Mouse (Mus musculus) T-helper 17 cell (primary cell): Measurements from ENCODE around the gene Dvl3.

ENCODE experiments used
- in situ Hi-C, 2 experiments: fragments of 300-600 bp; cut with MboI, MseI; formaldehyde crosslinking; loops; 1 replicate in 1 of 2; 2 replicates in 1 of 2; pipeline ENCODE4 v1.15.1; 2025; ENCODE audit warnings: high pct_unique_total_duplicates in 2 of 2

Dvl3 gene

DNA sequence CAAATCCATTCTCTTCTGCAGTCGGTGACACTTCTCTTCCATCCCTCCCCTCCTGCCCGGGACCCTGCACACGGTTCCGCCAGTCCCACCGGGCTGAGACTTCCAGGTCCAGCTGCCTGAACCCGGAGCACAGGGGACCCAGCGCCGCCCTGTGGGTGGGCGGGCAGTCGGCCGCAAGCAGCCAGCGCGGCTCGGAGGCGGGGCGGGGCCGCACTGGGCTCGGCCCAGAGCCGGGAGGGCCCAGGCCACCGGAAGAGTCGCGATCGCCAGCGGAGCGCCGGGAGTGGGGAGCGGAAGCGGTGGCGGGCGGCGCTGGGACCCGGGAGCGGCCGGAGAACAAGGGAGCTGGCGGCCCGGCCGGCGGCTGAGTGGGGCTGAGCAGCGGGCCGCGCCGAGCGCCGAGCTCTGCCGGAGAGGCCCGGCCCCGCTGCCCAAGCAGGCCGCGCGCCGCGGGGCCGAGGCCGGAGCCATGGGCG is at the start of gene Dvl3:
TSS of gene Dvl3 (plus strand) at position 257 of the 476 bp plus-strand sequence.
- in situ Hi-C loops, result no loop called here

DNA sequence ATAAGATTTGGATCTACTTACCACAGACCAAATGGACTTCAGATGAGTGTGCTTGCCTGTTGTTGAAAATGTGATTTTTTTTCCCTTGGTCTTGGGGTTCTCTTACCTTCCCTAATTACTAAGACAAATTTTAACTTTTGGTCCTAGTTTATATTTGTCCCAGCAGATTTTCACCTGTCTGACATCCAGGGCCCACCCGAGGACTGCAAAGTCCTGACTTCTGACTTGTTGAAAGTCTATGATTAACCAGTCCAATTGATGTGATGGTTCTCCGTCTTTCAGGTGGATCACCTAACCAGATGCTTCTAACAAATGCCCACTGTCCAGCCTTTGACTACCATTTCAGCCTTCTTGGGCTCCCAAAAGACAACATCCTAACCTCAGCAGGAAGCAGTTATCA is 45.8 kb upstream of the Dvl3 start:
- in situ Hi-C loops, result loop anchor here in 1 of 2 experiments (10.0 to 25.0 kb wide), 2 partner anchors 156 to 509 kb away; no protein-coding TSS in a partner anchor

DNA sequence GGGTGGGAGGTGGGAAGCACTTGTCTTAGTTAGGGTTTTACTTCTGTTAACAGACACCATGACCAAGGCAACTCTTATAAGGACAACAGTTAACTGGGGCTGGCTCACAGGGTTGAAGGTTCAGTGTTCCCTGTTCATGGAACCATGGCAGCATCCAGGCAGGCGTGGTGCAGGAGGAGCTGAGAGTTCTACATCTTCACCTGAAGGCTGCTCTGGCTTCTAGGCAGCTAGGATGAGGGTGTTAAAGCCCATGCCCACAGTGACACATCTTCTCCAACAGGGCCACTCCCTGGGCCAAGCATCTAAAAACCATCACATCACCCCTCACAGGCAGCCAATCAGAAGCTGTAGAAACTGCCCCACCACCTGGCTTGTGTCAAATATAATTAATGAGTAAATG is 45.1 kb upstream of the Dvl3 start:
- in situ Hi-C loops, result loop anchor here in 1 of 2 experiments (10.0 to 25.0 kb wide), 2 partner anchors 157 to 509 kb away; no protein-coding TSS in a partner anchor

- in situ Hi-C loops, result loop anchor here in 1 of 2 experiments (10.0 to 25.0 kb wide), 2 partner anchors 159 to 511 kb away; no protein-coding TSS in a partner anchor
Observed at GRCm38 (mm10) chr16:20473748-20474147, 43.0 kb upstream of the Dvl3 start.

DNA sequence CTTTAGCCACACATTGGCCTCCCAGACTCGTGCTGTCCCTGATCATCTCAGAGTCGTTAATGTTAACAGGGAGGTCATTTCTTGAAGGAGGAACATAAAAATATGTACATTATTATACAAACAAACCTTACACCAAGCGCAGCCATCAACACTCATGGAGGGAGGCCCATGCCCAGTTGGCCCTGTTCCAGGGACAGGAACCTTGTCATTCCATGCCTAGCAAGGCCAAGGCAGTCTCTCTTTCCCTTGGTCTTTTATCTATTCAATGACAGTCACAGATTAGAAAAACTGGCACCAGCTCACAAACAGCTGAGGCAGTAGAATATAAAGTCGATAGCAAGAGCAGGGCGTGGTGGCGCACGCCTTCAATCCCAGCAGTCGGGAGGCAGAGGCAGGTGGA is 42.6 kb upstream of the Dvl3 start:
- in situ Hi-C loops, result loop anchor here in 1 of 2 experiments (10.0 to 25.0 kb wide), 2 partner anchors 159 to 512 kb away; no protein-coding TSS in a partner anchor

- in situ Hi-C loops, result loop anchor here in 1 of 2 experiments (10.0 to 25.0 kb wide), 2 partner anchors 160 to 512 kb away; no protein-coding TSS in a partner anchor
Observed at GRCm38 (mm10) chr16:20474786-20475185, 42.0 kb upstream of the Dvl3 start.

DNA sequence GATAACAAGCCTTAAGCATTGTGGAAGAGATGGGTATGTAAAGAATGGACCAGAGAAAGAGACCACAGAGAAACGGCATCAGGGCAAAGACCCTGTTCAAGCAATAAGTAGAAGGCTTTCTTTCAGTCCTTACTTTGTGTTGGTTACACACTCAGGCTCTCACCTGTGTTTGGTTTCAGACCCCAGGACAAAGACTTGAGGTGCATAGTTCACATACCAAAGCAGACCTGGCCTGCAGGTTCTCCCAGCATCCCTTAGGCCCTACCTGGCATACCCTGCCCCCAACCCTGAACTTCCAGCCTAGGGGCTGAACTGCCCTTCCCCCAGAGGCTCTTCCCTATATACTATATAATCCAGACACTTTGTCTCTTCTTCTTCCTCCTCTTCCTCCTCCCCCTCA is 41.4 kb upstream of the Dvl3 start:
- in situ Hi-C loops, result loop anchor here in 1 of 2 experiments (10.0 kb wide), 1 partner anchor 161 kb away; no protein-coding TSS in a partner anchor

DNA sequence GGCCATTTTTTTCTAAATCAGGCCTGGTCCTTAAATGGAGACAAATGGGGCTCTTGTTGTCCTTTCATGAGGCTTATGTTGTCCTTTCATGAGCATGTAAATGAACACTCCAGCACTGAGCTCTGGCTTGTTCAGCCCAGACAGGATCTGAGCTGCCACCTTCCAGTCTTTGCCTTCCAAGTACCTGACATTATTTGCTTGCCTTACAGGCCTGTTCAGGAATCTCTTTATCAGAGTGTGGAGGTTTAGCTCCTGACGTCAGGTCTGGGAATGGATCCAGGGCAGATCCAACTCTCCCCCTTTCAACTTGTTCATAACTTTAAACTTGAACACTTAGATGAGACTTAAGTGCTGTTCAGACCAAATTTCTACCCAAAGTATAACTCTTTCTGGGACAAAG is 39.9 kb upstream of the Dvl3 start:
- in situ Hi-C loops, result loop anchor here in 1 of 2 experiments (10.0 kb wide), 1 partner anchor 162 kb away; no protein-coding TSS in a partner anchor

- in situ Hi-C loops, result loop anchor here in 1 of 2 experiments (10.0 kb wide), 1 partner anchor 162 kb away; no protein-coding TSS in a partner anchor
Observed at GRCm38 (mm10) chr16:20477270-20477669, 39.5 kb upstream of the Dvl3 start.

DNA sequence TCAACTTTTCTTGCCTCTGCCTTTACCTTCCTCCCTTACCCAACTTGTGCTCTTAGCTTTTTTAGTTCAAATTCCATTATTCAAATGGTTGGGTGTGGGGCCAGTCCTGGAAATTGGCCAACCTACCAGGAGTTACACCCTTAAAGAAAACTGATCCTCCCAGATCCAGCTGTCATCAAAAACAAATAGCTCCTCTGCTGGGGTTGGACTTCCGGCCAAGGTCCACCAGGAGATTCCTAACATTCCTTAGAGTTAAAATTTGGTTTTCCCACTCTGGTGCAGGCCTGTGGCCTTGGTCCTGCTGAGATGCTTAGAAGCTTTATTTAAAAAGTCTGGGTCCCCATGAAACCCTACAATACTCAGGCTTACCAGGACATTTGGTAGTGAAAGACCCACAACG is 38.3 kb upstream of the Dvl3 start:
- in situ Hi-C loops, result loop anchor here in 1 of 2 experiments (10.0 kb wide), 1 partner anchor 164 kb away; no protein-coding TSS in a partner anchor

GRCm38 (mm10) chr16:20479026-20479760 is 37.6 kb upstream of the Dvl3 start:
- in situ Hi-C loops, result loop anchor here in 1 of 2 experiments (10.0 kb wide), 1 partner anchor 164 kb away; no protein-coding TSS in a partner anchor

DNA sequence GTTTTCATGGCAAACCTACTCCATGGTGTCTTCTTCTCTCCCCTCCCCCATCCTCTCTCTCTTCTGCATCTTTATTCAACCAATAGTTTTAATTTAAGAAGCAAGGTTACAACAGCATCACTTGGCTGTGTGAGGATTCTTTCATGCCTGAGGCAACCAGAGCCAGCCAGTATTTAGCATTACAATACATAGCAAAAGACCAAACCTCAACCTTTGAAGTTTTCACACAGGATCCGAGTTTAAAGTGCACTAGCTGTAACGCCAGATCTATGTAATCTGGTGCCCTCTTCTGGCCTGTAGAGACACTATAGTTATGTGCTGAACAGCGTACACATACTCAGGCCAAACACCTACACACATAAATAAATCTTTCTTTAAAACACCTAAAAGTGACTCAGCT is 36.7 kb upstream of the Dvl3 start:
- in situ Hi-C loops, result loop anchor here in 1 of 2 experiments (10.0 kb wide), 1 partner anchor 255 kb away; no protein-coding TSS in a partner anchor

DNA sequence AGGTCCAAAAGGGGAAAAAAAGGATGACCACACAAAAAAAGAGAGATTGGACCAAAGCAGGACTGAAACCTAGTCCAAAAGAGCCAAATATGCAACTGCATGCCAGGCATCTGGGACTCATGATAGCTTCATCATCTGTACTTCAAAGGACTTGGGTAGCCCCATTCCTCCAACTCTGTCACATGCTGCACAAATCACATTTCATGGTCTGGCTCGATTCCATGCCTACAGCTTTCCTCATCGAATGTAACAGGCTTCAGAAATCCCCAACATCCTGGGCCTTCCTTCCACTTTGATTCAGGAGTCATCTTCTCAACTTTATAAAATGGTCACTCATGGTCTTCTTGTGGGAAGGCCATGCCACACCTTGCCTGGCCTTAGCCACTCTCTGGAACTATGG is 35.0 kb upstream of the Dvl3 start:
- in situ Hi-C loops, result loop anchor here in 1 of 2 experiments (10.0 kb wide), 1 partner anchor 257 kb away; no protein-coding TSS in a partner anchor

DNA sequence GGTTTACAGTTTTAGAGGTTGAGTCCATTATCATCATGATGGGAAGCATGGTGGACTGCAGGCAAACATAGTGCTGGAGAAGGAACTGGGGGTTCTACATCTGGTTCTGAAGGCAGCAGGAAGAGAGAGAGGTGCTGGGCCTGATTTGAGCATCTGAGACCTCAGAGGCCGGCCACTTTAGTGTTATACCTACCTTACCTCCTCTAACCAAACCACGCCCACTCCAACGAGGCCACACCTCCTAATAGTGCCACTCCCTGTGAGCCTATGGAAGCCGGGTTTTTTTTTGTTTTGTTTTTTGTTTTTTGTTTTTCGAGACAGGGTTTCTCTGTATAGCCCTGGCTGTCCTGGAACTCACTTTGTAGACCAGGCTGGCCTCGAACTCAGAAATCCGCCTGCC is 33.1 kb upstream of the Dvl3 start:
- in situ Hi-C loops, result loop anchor here in 1 of 2 experiments (10.0 kb wide), 1 partner anchor 259 kb away; no protein-coding TSS in a partner anchor

- in situ Hi-C loops, result loop anchor here in 1 of 2 experiments (10.0 kb wide), 1 partner anchor 260 kb away; no protein-coding TSS in a partner anchor
Observed at GRCm38 (mm10) chr16:20485061-20485460, 31.7 kb upstream of the Dvl3 start.

DNA sequence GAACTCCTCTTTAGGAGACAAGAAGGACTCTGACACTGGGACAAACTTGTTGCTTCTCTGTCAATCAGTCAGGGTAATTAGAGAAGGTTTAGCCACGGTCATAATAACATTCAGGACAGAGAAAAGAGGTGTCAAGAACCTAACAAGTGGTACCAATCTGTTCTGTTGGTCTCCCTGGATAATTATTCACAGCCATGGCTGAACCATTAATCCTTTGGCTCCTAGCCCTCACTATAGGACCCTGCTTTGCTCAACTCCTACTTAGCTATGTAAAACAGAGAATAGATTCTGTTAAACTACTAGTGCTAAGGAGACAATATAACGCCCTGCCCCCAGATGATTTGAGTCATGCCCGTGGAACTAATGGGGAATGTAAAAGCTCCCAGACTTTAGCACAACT is 30.7 kb upstream of the Dvl3 start:
- in situ Hi-C loops, result loop anchor here in 1 of 2 experiments (10.0 kb wide), 1 partner anchor 261 kb away; no protein-coding TSS in a partner anchor

DNA sequence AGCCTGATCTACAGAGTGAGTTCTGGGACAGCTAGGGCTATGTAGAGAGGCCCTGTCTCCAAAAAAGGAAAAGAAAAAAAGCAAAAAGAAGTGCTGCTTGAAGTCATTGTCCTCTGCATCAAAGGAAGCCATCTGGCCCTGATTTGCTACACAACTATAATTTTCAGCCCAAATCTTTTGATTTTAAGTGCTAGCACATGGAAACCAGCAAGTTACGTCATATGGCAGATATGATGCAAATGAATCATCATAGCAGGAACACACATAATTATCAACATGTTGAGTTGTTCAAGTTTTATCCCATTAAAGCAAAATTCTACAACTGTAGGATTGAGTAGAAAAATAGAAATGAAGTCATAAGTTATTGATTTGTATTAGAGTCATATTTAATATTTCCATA is 28.6 kb upstream of the Dvl3 start:
- in situ Hi-C loops, result loop anchor here in 1 of 2 experiments (10.0 kb wide), 1 partner anchor 263 kb away; no protein-coding TSS in a partner anchor

DNA sequence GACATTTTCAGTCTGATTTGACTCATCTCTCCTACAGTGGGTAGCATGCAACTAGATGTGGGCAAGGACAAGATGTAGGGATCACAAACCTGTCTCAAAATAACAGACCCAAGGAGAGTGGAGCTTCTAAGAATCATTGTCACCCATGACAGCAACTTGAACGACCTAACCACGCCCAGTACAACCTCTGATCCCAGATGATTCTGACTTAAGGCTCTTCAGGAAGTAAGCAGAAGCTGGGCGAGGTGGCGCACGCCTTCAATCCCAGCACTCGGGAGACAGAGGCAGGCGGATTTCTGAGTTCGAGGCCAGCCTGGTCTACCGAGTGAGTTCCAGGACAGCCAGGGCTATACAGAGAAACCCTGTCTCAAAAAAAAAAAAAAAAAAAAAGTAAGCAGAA is 28.0 kb upstream of the Dvl3 start:
- in situ Hi-C loops, result loop anchor here in 1 of 2 experiments (10.0 kb wide), 1 partner anchor 264 kb away; no protein-coding TSS in a partner anchor

GRCm38 (mm10) chr16:20489233-20489632 is 27.5 kb upstream of the Dvl3 start:
- in situ Hi-C loops, result loop anchor here in 1 of 2 experiments (10.0 kb wide), 1 partner anchor 264 kb away; no protein-coding TSS in a partner anchor

DNA sequence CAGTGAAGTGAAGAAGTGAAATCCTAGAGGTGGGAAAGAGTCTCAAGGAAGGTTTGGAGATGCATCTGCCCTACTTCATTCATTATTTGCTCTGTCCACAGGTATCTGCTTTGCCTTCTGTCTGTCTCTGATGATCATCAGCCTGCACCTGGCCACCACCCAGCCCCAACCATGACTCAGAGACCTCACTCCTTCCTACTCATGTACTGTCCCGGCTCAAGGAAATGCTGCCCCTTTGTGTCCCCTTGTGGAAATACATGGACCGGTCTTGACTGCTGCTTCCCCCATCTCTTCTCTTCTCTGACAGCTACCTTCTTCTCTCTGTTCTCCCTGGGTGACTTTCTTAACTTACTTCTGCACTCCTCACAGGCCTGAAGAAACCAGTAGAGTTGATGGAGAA is 26.2 kb upstream of the Dvl3 start:
- in situ Hi-C loops, result no loop called here

DNA sequence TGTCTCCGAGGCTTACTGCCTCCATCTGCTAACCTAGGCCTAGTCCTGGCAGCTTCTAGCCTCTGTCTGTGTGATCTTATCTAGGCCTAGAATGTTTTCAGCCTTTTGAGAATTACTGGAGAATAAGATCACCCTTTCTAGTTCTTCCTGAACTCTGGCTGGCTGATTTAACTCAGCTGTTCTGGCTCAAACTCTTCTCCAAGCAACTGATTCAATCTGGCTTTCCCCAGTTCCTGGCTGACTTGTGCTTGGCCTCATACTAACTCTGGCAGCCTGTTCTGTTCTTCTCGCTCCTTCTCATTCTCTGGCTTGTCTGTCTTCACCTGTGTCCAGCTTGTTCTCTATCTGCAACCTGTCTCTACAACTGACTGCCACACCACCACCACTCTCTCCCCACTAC is 25.5 kb upstream of the Dvl3 start:
- in situ Hi-C loops, result no loop called here

GRCm38 (mm10) chr16:20493452-20493851 is 23.3 kb upstream of the Dvl3 start:
- in situ Hi-C loops, result no loop called here
